ENCODE assay signal across 18 mouse cellular contexts in the genomic region with DNA sequence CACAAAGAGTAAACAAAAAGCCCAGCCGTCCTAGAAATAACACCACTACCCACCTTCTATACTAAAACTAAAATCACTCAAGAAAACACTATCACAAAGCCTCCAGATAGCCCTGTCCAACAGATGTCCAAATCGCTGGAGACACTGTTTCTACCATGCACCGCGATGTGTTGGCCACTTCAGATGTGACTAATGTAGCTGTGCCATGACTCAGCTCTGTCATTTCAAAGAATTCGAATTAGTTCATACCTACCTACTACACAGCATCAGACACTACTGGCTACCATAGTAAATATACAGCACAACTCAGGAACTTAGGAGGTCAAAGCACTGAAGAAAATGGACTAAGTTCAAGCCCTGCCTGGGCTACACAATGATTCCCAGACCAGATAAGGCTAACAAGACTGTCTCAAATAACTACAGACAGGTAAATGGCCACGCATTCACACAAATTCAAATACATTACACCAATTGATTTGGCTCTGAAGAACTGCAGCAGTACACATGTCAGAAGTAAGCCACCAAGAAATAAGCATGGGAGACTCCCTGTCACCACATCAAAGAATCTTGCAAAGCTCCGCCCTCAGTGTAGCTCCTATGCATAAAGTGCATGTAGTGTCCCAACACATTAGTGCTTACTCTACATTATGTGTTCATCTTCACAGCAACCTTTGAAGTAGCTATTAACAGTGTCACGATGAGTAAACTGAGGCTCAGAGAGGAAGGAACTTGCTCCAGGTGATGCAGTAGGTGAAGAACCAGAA. TPM values are rescaled to one million over a fixed set of nuclear protein-coding genes. Genes with fewer than 3 reads are reported as not detected.
DNase-seq lines count a peak whose midpoint lies in the region; ATAC-seq and TF ChIP-seq lines count a peak whose summit lies in the region.
"Had no signal": no experiment of that assay in that cellular context is flagged by ENCODE, and none has a peak within 500 bp of the region (broad histone marks: within the 10 kb centered on the region; RNA-seq: fewer than 3 reads in every experiment).

No protein-coding gene starts in this region.

- H3K9me3 ChIP-seq in heart, embryonic 10.5 days: no peaks in the 10 kb centered on the region
- no peaks in the 10 kb centered on the region for H3K9me3 ChIP-seq in midbrain, embryonic 13.5 days
- H3K9me3 ChIP-seq: embryonic facial prominence, embryonic 15.5 days; limb, embryonic 12.5 days; liver, embryonic 15.5 days; midbrain, embryonic 12.5 days; neural tube, embryonic 12.5 days had no signal

- CTCF ChIA-PET in Patski (lab: Charles Lee): interaction anchor here (1.3 to 1.6 kb wide), 3 partner anchors 9 to 20 kb away, joined by 3 to 7 read pairs (median 4); no protein-coding TSS in a partner anchor

- H3K27me3 ChIP-seq in heart, embryonic 10.5 days (ENCODE audit: insufficient read depth, poor library complexity, severe bottlenecking): no peaks in the 10 kb centered on the region
- no peaks in the 10 kb centered on the region for H3K27me3 ChIP-seq in Patski
- H3K27me3 ChIP-seq in midbrain, embryonic 13.5 days: no peaks in the 10 kb centered on the region
- H3K27me3 ChIP-seq: embryonic facial prominence, embryonic 15.5 days; limb, embryonic 12.5 days; liver, embryonic 15.5 days; midbrain, embryonic 12.5 days; neural tube, embryonic 12.5 days had no signal

- WGBS in heart, embryonic 10.5 days: 73% methylated on average over 8 of the region's 8 CpGs
- 89% methylated on average over 8 of the region's 8 CpGs for WGBS in midbrain, embryonic 13.5 days

- H3K27ac ChIP-seq in heart, embryonic 10.5 days: peak overlapping the region; percentile 10; the same call in 1 of the 2 replicates
- H3K27ac ChIP-seq in midbrain, embryonic 13.5 days: no peak overlapping the region
- H3K27ac ChIP-seq: embryonic facial prominence, embryonic 15.5 days; hindbrain, embryonic 14.5 days; limb, embryonic 12.5 days; liver, embryonic 15.5 days; midbrain, embryonic 12.5 days; neural tube, embryonic 12.5 days had no signal

- H3K9ac ChIP-seq in midbrain, embryonic 13.5 days (replicated peaks): no peak overlapping the region
- H3K9ac ChIP-seq: embryonic facial prominence, embryonic 15.5 days; hindbrain, embryonic 14.5 days; limb, embryonic 12.5 days; liver, embryonic 15.5 days; midbrain, embryonic 12.5 days; neural tube, embryonic 12.5 days had no signal

- H3K36me3 ChIP-seq in heart, embryonic 10.5 days: peaks cover 3% of the 10 kb centered on the region; the same call in 1 of the 2 replicates
- no peaks in the 10 kb centered on the region for H3K36me3 ChIP-seq in midbrain, embryonic 13.5 days
- H3K36me3 ChIP-seq: embryonic facial prominence, embryonic 15.5 days; limb, embryonic 12.5 days; liver, embryonic 15.5 days; midbrain, embryonic 12.5 days; neural tube, embryonic 12.5 days had no signal

- POLR2A ChIA-PET in Patski (lab: Charles Lee): interaction anchor here (0.7 kb wide), 1 partner anchor 144 kb away, joined by 3 read pairs; no protein-coding TSS in a partner anchor

- intact Hi-C loops in heart, postnatal 36 days (cut with DNase I): no loop called here

- H3K4me2 ChIP-seq in midbrain, embryonic 13.5 days (replicated peaks): no peak overlapping the region
- H3K4me2 ChIP-seq: embryonic facial prominence, embryonic 15.5 days; hindbrain, embryonic 14.5 days; limb, embryonic 12.5 days; liver, embryonic 15.5 days; midbrain, embryonic 12.5 days; neural tube, embryonic 12.5 days had no signal

- peaks cover 70% of the 10 kb centered on the region for H3K4me1 ChIP-seq in heart, embryonic 10.5 days
- H3K4me1 ChIP-seq in midbrain, embryonic 13.5 days (replicated peaks): peaks cover 8% of the 10 kb centered on the region; the same call in 1 of the 2 replicates
- H3K4me1 ChIP-seq: neural tube, embryonic 12.5 days had no signal

- DNase-seq in heart, embryonic 10.5 days (ENCODE audit: low spot score): no peak
- no peak for DNase-seq in heart, postnatal 36 days
- DNase-seq in 416B (ENCODE audit: low read depth): peak; percentile 75
- no peak for DNase-seq in Patski (ENCODE audit: low read depth, low spot score)
- DNase-seq in naive thymus-derived CD4-positive, alpha-beta T cell, adult 2 months (ENCODE audit: low read depth): peak; percentile 43
- DNase-seq in cerebellum, adult 9-11 months: no peak
- DNase-seq: cerebellum, adult 18-20 months; gastrocnemius, postnatal 14 days; kidney, adult 18-20 months; lung, postnatal 36 days had no signal

- ATAC-seq in Patski: peak; percentile 76
- ATAC-seq in midbrain, embryonic 13.5 days: no peak
- ATAC-seq: forebrain, embryonic 16.5 days had no signal

- TF ChIP-seq CTCF in Patski (IDR thresholded peaks at IDR 0.05): no peak

- H3K4me3 ChIP-seq in heart, embryonic 10.5 days: no peak overlapping the region
- no peak overlapping the region for H3K4me3 ChIP-seq in midbrain, embryonic 13.5 days (replicated peaks)
- H3K4me3 ChIP-seq: embryonic facial prominence, embryonic 15.5 days; limb, embryonic 12.5 days; liver, embryonic 15.5 days; midbrain, embryonic 12.5 days; neural tube, embryonic 12.5 days had no signal

- in situ Hi-C loops in Patski (cut with MboI; ENCODE audit: low pct_unique_long_range_greater_than_20kb): no loop called here

RNA-seq across cellular contexts. Expression of a gene that starts 35.5 kb away (rescaled TPM):
- 34.2 and 48.1 TPM in 2 replicates for polyA plus RNA-seq in heart, embryonic 10.5 days (2016; fragmentation: Nextera tagmentation; extraction: Ambion mirVana)
- 100 to 1,000 TPM; 209 to 219 TPM for total RNA-seq in heart, postnatal 36 days (2021)
- polyA plus RNA-seq in Patski (2021): 45.5 TPM
- 5.0 and 5.7 TPM in 2 replicates for polyA plus RNA-seq in midbrain, embryonic 13.5 days (2015; fragmentation: Nextera tagmentation; extraction: Ambion mirVana)

RNA-seq across cellular contexts. Expression of a gene that starts 47.9 kb away (rescaled TPM):
- 0.11 and 0.17 TPM in 2 replicates for polyA plus RNA-seq in heart, embryonic 10.5 days (2016; fragmentation: Nextera tagmentation; extraction: Ambion mirVana)
- under 1 TPM in 1 of 2 experiments, not detected in 1; 0.03 TPM for total RNA-seq in heart, postnatal 36 days (2021)
- not detected for polyA plus RNA-seq in Patski (2021)
- 5.5 and 6.4 TPM in 2 replicates for polyA plus RNA-seq in midbrain, embryonic 13.5 days (2015; fragmentation: Nextera tagmentation; extraction: Ambion mirVana)
- polyA plus RNA-seq: liver, embryonic 15.5 days had no signal

Comparison
In these comparisons a context has a peak if more than half of its experiments do, and no peak if none do; other contexts are left out.
1. DNase-seq: peak in 416B (single experiment) and naive thymus-derived CD4-positive, alpha-beta T cell, adult 2 months (single experiment); none in heart, embryonic 10.5 days (single experiment), heart, postnatal 36 days (0 of 2), Patski (single experiment) and cerebellum, adult 9-11 months (single experiment).